Mouse (Mus musculus): ENCODE measurements at regions not wholly inside any gene's neighbourhood (a gene's known extent, or its start where the extent isn't known, plus 50 kb on each side); places are given as distances from the start of the nearest gene placed in this dataset.

GRCm38 (mm10) chr2:7840612-7841011 is 331.2 kb upstream of the Celf2 start:
- DNase-seq = no peak
- intact Hi-C loops (cut with DNase I) = no loop called here

- DNase-seq = no peak
- intact Hi-C loops (cut with DNase I) = no loop called here
Measured at GRCm38 (mm10) chr2:7837877-7838276, 328.5 kb upstream of the Celf2 start.

GRCm38 (mm10) chr2:7831239-7831638 is 321.9 kb upstream of the Celf2 start:
- intact Hi-C loops (cut with DNase I) = no loop called here

GRCm38 (mm10) chr2:7826272-7826671 is 316.9 kb upstream of the Celf2 start:
- intact Hi-C loops (cut with DNase I) = no loop called here

More at GRCm38 (mm10) chr2:7831239-7831638, 321.9 kb upstream of the Celf2 start:
- no peak for DNase-seq

GRCm38 (mm10) chr2:7796415-7796814 is 287.1 kb upstream of the Celf2 start:
- DNase-seq = no peak
- intact Hi-C loops (cut with DNase I) = no loop called here

More at GRCm38 (mm10) chr2:7826272-7826671, 316.9 kb upstream of the Celf2 start:
- DNase-seq = no peak

- DNase-seq = no peak
- intact Hi-C loops (cut with DNase I) = no loop called here
Measured at GRCm38 (mm10) chr2:7792456-7793145, 283.2 kb upstream of the Celf2 start.

- DNase-seq = no peak
Measured at GRCm38 (mm10) chr2:7778610-7779009, 269.2 kb upstream of the Celf2 start.

GRCm38 (mm10) chr2:7734097-7734730 is 224.9 kb upstream of the Celf2 start:
- intact Hi-C loops (cut with DNase I) = loop anchor here (5.0 to 10.0 kb wide), 2 partner anchors 117 to 869 kb away; no protein-coding TSS in a partner anchor

More at GRCm38 (mm10) chr2:7778610-7779009, 269.2 kb upstream of the Celf2 start:
- intact Hi-C loops (cut with DNase I) = loop anchor here (10.0 kb wide), 1 partner anchor 126 kb away; no protein-coding TSS in a partner anchor

GRCm38 (mm10) chr2:7730960-7731359 is 221.6 kb upstream of the Celf2 start:
- intact Hi-C loops (cut with DNase I) = loop anchor here (5.0 to 10.0 kb wide), 2 partner anchors 114 to 866 kb away; no protein-coding TSS in a partner anchor
- no peak for DNase-seq

More at GRCm38 (mm10) chr2:7734097-7734730, 224.9 kb upstream of the Celf2 start:
- DNase-seq = no peak

- no peak for DNase-seq
- intact Hi-C loops (cut with DNase I) = no loop called here
Measured at GRCm38 (mm10) chr2:7722283-7722935, 213.0 kb upstream of the Celf2 start.

- DNase-seq = no peak
- intact Hi-C loops (cut with DNase I) = no loop called here
Measured at GRCm38 (mm10) chr2:7711046-7711445, 201.7 kb upstream of the Celf2 start.

- no peak for DNase-seq
- intact Hi-C loops (cut with DNase I) = no loop called here
Measured at GRCm38 (mm10) chr2:7710476-7710875, 201.1 kb upstream of the Celf2 start.

- intact Hi-C loops (cut with DNase I) = no loop called here
- DNase-seq = no peak
Measured at GRCm38 (mm10) chr2:7683355-7683754, 174.0 kb upstream of the Celf2 start.

GRCm38 (mm10) chr2:7640892-7641291 is 131.5 kb upstream of the Celf2 start:
- no peak for DNase-seq
- intact Hi-C loops (cut with DNase I) = no loop called here

GRCm38 (mm10) chr2:7622716-7623285 is 113.4 kb upstream of the Celf2 start:
- no peak for DNase-seq
- intact Hi-C loops (cut with DNase I) = no loop called here

- peak; percentile 94 for DNase-seq
- intact Hi-C loops (cut with DNase I) = loop anchor here (5.0 kb wide), 1 partner anchor 112 kb away; no protein-coding TSS in a partner anchor
Measured at GRCm38 (mm10) chr2:7619888-7620664, 110.7 kb upstream of the Celf2 start.

GRCm38 (mm10) chr2:7578196-7578595 is 68.8 kb upstream of the Celf2 start:
- no peak for DNase-seq
- intact Hi-C loops (cut with DNase I) = no loop called here
